Mouse (Mus musculus) urinary bladder, adult 18-20 months (tissue): Measurements from ENCODE around the gene Psmb6.
"Not testable (repeated sequence)": the region's sequence is repeated elsewhere in the genome, so short reads cannot be mapped to it uniquely, and the experiment has no call there.

Source experiments
- DNase-seq, 2 experiments: peaks; one replicate each; pipeline ENCODE4 v3.0.0; 2022; ENCODE audit warnings: low spot score in 2 of 2, mixed read lengths in 2 of 2

Gene Psmb6

DNA sequence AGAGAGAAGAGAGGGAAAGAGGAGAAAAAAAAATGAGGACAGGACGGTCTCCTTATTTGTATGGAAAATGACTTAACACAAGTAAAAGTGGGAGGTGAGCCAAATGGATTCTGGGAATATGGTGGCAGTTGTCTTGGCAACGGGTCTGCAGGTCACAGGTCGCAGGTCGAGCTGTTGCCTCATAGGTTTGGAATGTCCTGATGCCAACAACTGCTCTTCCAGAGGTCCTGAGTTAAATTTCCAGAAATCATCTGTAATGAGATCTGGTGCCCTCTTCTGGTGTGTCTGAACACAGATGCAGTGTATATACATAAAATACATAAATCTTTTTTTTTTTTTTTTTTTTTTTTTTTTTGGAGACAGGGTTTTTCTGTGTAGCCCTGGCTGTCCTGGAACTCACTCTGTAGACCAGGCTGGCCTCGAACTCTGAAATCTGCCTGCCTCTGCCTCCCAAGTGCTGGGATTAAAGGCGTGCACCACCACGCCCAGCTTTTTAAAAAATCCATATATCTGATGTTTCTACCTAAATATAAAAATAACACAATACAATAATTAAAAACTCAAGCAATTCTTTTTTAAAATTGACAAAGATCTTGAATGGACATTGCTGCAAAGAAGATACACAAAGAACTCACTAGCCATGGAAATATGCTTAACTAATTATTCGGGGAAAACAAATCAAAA, 1.7 kb upstream of the Psmb6 start:
- not testable (repeated sequence) for DNase-seq

DNA sequence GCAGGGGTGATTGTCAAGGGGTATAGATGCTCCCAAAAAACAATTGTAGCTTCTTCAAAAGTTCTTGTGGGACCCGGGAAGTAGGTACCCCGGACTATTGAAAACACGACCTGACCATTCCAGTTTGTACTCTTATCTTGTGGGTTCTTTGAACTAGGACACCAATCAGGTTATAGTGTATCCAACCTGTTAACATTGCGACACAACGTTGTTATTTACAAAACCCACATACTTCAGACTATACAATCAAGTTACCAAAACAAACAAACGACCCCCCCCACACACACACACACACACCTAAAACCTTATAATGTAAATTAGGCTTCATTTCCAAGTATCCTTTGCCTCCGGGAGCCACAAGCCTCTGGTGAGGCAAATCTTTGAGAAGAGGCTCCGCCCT, 385 bp upstream of the Psmb6 start:
- no peak for DNase-seq

- DNase-seq = no peak
These were observed 559 bp downstream of the Psmb6 start for GRCm38 (mm10) chr11:70525726-70526125.

GRCm38 (mm10) chr11:70526211-70526610, 1.0 kb downstream of the Psmb6 start:
- DNase-seq = no peak

- DNase-seq = no peak
These were observed 3.4 kb downstream of the Psmb6 start for GRCm38 (mm10) chr11:70528610-70529009.

DNA sequence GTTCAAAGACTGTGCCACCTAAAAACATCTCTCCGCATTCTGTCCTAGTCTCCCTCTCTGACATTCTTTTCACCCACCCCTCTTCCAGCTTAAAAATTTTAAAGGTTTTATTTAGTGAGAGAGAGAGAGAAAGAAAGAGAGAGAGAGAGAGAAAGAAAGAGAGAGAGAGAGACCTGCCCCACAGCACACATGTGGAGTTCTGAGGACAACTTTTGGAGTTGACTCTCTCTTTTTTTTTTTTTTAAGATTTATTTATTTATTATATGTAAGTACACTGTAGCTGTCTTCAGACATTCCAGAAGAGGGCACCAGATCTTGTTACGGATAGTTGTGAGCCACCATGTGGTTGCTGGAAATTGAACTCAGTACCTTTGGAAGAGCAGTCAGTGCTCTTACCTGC, 5.9 kb downstream of the Psmb6 start:
- not testable (repeated sequence) for DNase-seq

DNA sequence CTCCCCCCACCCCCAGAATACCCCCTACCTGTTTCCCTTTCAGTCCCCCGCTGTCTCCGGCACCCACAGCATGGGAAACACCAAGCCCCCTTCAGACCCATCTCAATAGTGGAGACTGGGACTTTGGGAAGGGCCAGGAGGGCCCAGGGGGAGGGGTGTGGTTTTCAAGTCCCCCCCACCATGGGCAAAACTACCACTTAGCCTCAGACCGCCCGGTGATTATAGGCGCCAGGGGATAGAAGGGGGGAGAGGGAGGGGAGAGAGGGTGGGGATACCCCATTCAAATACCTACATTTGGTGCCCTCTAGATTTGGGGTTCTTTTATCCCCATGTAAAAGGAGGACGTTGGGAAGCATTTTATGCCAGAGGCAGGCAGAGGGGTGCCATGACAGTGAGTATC, 7.7 kb downstream of the Psmb6 start, which contains the start of gene Gm40193:
TSS of gene Gm40193 (minus strand) at position 101 of the 400 bp plus-strand sequence.
- DNase-seq = no peak

DNA sequence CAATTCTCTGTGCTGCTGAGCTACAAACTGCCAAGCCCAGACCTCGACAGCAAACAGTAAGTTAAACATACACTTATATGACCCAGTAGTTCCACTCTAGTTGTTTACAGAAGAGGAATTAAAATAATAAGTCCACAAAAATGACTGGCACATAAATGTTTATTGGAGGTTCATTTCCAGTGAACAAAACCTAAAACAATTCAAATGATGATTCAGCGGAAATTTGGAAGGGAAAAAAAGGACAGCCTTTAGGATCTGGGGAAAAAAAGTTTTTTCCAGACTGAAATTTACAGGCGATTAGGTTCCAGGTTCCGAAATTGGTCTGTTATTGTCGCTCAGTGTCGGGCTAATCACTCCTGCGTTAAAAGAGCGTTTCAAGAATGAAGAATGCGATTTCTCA, 14.3 kb downstream of the Psmb6 start:
- DNase-seq = no peak

GRCm38 (mm10) chr11:70539877-70540587, 14.9 kb downstream of the Psmb6 start, which contains the start of gene Pld2:
TSS of gene Pld2 (plus strand) at chr11:70540064.
- DNase-seq = peak; percentile 84 to 88

DNA sequence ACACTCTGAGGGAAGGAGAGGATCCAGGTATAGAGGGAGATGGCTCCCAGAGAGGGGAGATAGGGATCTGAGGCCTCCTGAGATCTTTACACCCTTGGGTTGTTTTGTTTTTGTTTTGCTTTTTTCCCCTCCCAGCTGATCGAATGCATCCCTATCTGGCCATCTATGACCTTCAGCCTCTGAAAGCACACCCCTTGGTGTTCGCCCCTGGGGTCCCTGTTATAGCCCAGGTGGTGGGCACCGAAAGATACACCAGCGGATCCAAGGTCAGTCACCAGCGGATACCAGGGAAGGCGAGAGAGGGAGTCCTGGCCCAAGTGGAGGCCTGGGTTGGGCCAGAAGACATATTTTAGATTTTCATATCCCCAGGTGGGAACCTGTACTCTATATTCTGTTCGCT, 15.8 kb downstream of the Psmb6 start:
- no peak for DNase-seq

- DNase-seq = no peak
These were observed 16.2 kb downstream of the Psmb6 start for GRCm38 (mm10) chr11:70541415-70541814.

- no peak for DNase-seq
These were observed 19.3 kb downstream of the Psmb6 start for GRCm38 (mm10) chr11:70544496-70544895.

- no peak for DNase-seq
These were observed 26.4 kb downstream of the Psmb6 start for GRCm38 (mm10) chr11:70551526-70551925.

DNA sequence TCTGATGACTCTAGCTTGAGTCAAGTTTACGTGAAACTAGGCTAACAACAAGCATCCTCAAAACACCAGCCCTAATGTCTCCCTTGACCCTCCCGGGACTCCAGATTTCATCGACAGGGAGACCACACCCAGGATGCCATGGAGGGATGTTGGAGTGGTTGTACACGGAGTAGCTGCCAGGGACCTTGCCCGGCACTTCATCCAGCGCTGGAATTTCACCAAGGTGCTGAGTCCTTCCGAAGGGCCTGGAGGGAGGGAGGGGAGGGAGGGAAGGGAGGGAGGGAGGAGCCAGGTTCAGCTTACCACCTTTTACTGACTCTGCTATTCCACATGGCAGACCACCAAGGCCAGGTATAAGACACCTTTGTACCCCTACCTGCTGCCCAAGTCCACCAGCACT, 28.8 kb downstream of the Psmb6 start:
- no peak for DNase-seq

DNA sequence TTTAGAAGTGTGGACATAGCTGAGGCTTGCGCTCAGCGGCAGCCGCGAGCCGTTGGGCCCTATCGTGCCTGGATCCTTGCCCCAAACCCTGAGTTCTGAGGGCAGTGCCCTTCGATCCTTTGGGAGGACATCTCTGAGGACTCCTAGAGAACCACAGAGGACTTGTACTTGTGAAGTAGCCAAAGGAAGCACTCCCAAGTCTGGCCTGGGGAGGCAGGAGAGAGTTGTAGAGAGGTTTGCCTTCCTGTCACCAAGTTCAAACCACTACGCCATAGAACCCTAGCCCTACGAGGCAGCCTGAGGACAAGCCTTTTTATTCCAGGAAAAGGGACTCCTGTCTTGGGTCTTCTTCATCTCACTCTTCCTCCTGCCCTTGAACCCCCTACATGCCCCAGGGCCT, 32.4 kb downstream of the Psmb6 start:
- DNase-seq = no peak

DNA sequence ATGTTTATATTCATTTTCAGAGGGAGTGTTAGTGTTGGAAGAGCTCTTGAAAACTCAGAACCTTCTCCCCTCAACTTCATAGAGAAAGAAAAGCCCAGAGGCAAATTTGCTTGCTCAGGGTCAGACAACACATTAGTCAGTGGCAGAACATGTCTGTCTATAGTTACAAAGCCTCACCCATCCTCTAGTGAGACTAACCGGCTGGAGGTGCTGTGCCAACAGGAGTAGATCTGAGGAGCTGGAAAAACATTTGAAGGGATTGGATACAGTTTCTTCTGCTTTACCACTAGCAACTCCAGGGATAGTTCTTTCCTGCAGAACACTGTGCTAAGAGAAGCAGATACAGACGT, 36.7 kb downstream of the Psmb6 start:
- no peak for DNase-seq

GRCm38 (mm10) chr11:70562287-70562994, 37.3 kb downstream of the Psmb6 start, which contains the start of gene Mink1:
TSS of gene Mink1 (plus strand) at chr11:70562881.
- DNase-seq = peak; percentile 78 to 83

DNA sequence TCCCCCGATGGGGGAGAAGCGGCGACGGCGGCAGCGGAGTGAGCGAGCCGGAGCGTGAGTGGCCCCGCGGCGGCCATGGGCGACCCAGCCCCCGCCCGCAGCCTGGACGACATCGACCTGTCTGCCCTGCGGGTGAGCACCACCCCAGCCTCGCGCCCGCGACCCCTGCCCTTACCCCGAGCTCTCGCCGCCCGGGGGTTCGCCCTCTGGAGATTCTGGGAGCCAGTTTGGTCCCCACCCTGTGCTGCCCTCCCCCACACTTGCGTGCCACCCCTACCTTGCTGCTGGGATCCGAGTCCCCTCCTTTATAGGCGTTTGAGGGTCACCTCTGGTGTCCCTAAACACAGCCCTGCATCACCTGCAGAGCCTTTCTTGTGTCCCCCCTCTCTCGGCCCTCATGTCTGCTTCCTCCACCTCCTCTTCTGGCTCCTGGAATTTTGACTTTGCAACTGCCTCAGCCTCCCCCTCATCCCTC, 37.9 kb downstream of the Psmb6 start:
- peak in 1 of 2 experiments; percentile 20 for DNase-seq

GRCm38 (mm10) chr11:70563470-70564275, 38.5 kb downstream of the Psmb6 start:
- DNase-seq = no peak

GRCm38 (mm10) chr11:70564276-70564873, 39.2 kb downstream of the Psmb6 start:
- DNase-seq = no peak

DNA sequence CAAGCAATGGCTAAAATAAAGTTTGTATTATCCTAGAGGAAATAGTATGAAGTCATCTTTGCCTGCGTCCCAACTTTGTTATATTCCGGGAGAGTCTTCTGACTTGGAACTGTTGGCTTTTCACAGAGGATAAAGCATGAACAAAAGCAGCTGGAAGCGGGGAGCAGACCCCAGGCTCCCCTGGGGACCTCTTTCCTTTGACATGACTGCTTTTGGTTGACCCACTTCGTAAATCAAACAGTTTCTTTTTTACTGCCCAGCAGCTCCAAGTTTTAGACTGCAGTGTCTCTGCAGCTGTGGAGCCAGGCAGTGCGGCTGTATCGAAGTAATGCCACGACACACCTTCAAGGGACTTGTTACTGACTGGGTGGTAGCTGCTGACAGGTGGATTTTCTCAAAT, 41.4 kb downstream of the Psmb6 start:
- no peak for DNase-seq
